Mouse (Mus musculus) cerebellum, adult 18-20 months (tissue): Measurements from ENCODE around the gene Slx4ip.
A peak's percentile ranks its signal among the peaks of the same experiment; 100 is the strongest.

ENCODE experiments used
- DNase-seq, 2 experiments: peaks; one replicate each; pipeline ENCODE4 v3.0.0; 2021

The Slx4ip gene

GRCm38 (mm10) chr2:137107946-137108345, 216.9 kb downstream of the Slx4ip start:
- no peak for DNase-seq

- DNase-seq, result no peak
These were observed 218.5 kb downstream of the Slx4ip start for GRCm38 (mm10) chr2:137109321-137110213.

- no peak for DNase-seq
These were observed 219.3 kb downstream of the Slx4ip start for GRCm38 (mm10) chr2:137110214-137110898.

GRCm38 (mm10) chr2:137113288-137114061, 222.5 kb downstream of the Slx4ip start:
- DNase-seq, result no peak

GRCm38 (mm10) chr2:137114248-137115096, 223.5 kb downstream of the Slx4ip start:
- peak; percentile 29 to 38 for DNase-seq

GRCm38 (mm10) chr2:137115241-137116024, 224.4 kb downstream of the Slx4ip start:
- peak in 1 of 2 experiments; percentile 12 for DNase-seq

GRCm38 (mm10) chr2:137116025-137116674, 225.1 kb downstream of the Slx4ip start, which contains the start of gene Jag1:
TSS of gene Jag1 (minus strand) at chr2:137116644.
- DNase-seq, result peak in 1 of 2 experiments; percentile 28

- DNase-seq, result peak; percentile 48 to 54
These were observed 225.8 kb downstream of the Slx4ip start for GRCm38 (mm10) chr2:137116675-137117320.

GRCm38 (mm10) chr2:137117321-137117690, 226.3 kb downstream of the Slx4ip start:
- DNase-seq, result peak; percentile 46 to 55
